Mouse (Mus musculus) testis, adult 2 months (tissue): ENCODE results near the gene Tubgcp3. TPM values are rescaled to one million over a fixed set of nuclear protein-coding genes. Genes with fewer than 3 reads are reported as not detected.

ENCODE experiments used
- H3K27ac ChIP-seq: fragments of 200-500 bp; 2 replicates; pipeline ENCODE4 v1.5.1; 2012; ENCODE audit warnings: low read depth, low read length; ENCODE audit not compliant: control insufficient read depth, insufficient read depth
- H3K27me3 ChIP-seq: fragments of 200-500 bp; 2 replicates; pipeline ENCODE4 v1.6.1; 2012; ENCODE audit warnings: mild to moderate bottlenecking, low read length, moderate library complexity; ENCODE audit not compliant: control insufficient read depth, insufficient read depth
- H3K36me3 ChIP-seq: fragments of 200-500 bp; 2 replicates; pipeline ENCODE4 v1.6.1; 2012; ENCODE audit warnings: mild to moderate bottlenecking, low read length; ENCODE audit not compliant: control insufficient read depth, insufficient read depth
- H3K4me1 ChIP-seq: fragments of 200-500 bp; 2 replicates; pipeline ENCODE4 v1.6.1; 2012; ENCODE audit warnings: low read length; ENCODE audit not compliant: control insufficient read depth, insufficient read depth
- H3K4me3 ChIP-seq: fragments of 200-500 bp; 2 replicates; pipeline ENCODE4 v1.5.1; 2012; ENCODE audit warnings: low read depth, mild to moderate bottlenecking, low read length, moderate library complexity, mixed read lengths; ENCODE audit not compliant: control insufficient read depth
- CTCF ChIP-seq: fragments of 200-500 bp; IDR thresholded peaks from 2 replicates; pipeline ENCODE4 v1.5.1; 2012; ENCODE audit warnings: low read depth, mild to moderate bottlenecking, inconsistent platforms, low read length, moderate library complexity; ENCODE audit not compliant: control insufficient read depth, insufficient read depth, insufficient replicate concordance
- POLR2A ChIP-seq: fragments of 200-500 bp; IDR thresholded peaks from 2 replicates; pipeline ENCODE4 v1.6.1; 2012; ENCODE audit warnings: low read depth, mild to moderate bottlenecking, inconsistent platforms, low read length, moderate library complexity; ENCODE audit not compliant: control insufficient read depth
- polyA plus RNA-seq: library from polyadenylated mRNA; depleted of rRNA; stranded (reverse); fragments of >200 nt; gene quantifications from 2 replicates; pipeline ENCODE4 v1.2.3, GENCODE M21; 2012; rRNA removed

Gene Tubgcp3
- polyA plus RNA-seq, result 14.2 and 16.8 TPM in 2 replicates

DNA sequence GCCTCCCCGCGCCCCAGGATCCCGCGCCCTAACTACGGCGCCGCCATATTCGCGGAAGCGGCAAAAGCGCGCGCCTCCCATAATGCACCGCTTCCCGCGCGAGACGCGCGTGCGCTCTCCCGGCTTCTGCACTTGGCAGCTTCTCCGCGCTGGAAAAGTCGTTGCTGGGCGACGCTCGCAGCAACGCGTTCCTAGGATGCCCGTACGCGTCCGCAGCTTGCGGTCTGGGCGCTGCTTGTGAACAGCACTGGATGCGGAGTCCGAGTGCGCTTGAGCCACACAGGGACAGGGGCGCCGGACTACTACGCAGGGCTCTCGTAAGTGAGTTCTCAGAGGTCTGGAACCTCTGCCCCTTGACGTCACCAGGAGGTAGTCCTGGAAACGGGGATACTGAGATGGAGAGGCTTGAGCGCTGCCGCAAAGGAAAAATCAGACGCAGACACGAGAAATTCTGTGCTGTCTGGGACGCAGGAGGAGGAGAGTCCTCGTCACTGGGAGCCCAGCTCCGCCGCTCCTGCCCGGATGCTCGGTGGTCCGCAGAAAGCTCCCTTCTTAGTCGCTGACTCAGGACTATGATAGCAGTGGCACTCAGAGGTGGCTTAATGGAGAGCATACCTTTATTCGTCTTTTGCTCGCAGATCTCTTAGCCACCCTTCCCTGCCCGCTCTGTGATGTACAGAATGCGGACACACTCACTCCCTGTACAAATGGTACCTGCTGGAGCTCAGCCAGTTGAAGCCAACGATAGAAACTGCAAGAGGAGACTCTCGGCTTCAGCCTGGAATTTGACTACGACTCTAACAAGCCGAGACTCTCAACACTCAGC is at the start of gene Tubgcp3:
Tubgcp3 (minus strand) TSS at position 193 of the 826 bp plus-strand sequence.
- H3K4me3 ChIP-seq, result peak within 1 kb of the TSS; percentile 97
- TF ChIP-seq CTCF, result no peak
- TF ChIP-seq POLR2A, result peak; percentile 82
- peaks cover 4% of the 10 kb centered on the region; the same call in 1 of the 2 replicates for H3K4me1 ChIP-seq
- no peaks in the 10 kb centered on the region for H3K27me3 ChIP-seq
- peak within 1 kb of the TSS; percentile 88 for H3K27ac ChIP-seq
- 0 out of 2 replicates have a peak, but pooled peaks cover 2% of the 10 kb centered on the region for H3K36me3 ChIP-seq

DNA sequence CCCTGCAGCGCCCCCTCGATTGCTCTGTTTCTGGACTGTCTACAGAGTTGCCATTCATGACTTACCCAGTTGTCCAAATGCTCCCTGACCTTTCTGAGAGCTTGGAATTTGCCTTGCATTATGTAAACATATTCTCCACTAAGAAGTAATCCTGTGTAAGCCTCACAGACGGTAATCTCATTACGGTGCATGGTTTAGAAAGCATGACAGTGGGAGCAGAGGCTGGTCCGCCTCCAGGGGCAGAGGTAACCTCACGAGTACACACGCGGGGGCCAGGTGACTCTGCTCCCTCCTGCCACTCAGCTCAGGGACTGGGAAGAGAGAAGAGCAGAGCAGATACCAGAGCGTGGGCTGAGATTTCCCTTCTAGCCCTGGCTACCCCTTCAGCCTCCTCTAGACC is 47.0 kb upstream of the Tubgcp3 start:
- TF ChIP-seq CTCF (no peak), POLR2A (no peak)
- H3K4me1 ChIP-seq, result no peaks in the 10 kb centered on the region
- H3K27ac ChIP-seq, result no peak overlapping the region
- no peaks in the 10 kb centered on the region for H3K27me3 ChIP-seq
- no peak overlapping the region for H3K4me3 ChIP-seq
- H3K36me3 ChIP-seq, result no peaks in the 10 kb centered on the region

DNA sequence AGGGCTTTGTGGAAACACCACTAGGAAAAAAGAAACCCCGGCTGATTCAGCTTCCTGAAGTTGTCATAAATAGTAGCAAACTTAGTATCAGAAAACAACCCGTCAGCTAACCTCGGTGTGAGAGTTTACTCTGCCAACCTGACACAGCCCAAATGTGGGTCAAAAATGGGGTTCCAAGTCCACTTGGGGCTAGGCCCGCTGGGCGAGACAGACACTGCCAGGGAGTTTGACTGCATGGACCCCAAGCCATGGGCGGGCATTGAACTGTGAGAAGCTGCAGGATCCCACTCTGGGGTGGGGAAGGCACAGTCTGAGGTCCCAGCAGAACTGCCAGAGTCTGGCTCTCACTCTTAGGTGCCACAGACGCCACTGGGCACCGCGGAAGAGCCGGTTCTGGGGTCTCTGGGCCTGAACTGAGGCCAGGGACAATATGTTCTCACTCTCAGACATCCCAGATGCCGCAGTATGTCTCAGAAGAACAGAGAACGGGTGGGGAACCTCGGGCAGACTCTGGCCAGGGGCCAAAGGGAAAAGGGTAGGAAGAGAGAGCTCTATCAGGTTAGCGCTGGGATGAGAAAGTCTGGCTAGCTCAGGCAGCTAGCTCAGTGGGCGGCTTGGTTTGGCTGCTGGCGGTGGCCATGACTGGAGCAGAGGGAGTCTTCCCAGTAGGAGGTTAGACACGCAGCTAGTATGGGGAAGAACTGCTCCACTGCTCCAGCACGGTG is 44.0 kb upstream of the Tubgcp3 start:
- Histone ChIP-seq H3K27me3 (no peaks in the 10 kb centered on the region), H3K36me3 (no peaks in the 10 kb centered on the region), H3K4me1 (no peaks in the 10 kb centered on the region), H3K4me3 (no peak overlapping the region), H3K27ac (no peak overlapping the region)
- TF ChIP-seq CTCF, result no peak
- no peak for TF ChIP-seq POLR2A

DNA sequence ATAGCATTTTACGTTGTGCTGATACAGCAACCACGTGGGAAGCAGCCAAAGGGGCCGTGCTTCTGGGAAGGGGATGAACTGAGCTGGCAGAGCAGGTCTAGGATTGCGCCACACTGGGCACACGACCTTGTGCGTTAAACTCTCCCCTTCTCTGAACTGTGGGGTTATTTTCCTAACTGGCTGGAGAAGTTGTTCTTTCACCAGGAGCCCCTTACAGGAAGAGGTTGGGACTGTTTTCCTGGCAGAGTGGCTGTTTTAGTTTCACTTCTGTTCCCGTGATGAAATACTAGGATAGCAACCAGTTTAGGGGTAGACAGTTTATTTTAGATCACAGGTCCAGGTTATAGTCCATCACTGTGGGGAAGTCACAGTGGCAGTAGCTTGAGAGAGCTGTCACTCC is 39.6 kb upstream of the Tubgcp3 start:
- Histone ChIP-seq H3K4me3 (no peak overlapping the region), H3K4me1 (no peaks in the 10 kb centered on the region), H3K27me3 (no peaks in the 10 kb centered on the region), H3K27ac (no peak overlapping the region), H3K36me3 (no peaks in the 10 kb centered on the region)
- TF ChIP-seq POLR2A, result no peak
- no peak for TF ChIP-seq CTCF

DNA sequence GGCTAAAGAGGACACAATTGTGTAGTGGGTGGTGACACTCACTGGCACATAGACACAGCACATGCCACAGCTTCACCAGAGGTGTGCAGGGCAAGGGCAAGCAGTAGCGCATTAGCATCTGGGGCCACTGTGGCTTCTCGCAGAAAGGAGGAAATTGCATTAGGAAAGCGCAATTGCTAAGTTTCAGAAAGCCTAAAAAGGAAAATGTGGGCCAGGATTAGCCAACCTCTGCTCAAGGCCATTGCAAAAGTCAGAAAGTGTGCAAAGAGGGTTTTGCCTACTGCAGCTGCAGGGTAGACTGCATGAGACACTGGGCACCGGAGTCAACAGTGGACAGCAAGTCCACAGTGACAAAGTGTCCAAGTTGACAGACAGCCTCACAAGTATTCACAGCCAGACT is 31.5 kb upstream of the Tubgcp3 start:
- H3K36me3 ChIP-seq, result no peaks in the 10 kb centered on the region

DNA sequence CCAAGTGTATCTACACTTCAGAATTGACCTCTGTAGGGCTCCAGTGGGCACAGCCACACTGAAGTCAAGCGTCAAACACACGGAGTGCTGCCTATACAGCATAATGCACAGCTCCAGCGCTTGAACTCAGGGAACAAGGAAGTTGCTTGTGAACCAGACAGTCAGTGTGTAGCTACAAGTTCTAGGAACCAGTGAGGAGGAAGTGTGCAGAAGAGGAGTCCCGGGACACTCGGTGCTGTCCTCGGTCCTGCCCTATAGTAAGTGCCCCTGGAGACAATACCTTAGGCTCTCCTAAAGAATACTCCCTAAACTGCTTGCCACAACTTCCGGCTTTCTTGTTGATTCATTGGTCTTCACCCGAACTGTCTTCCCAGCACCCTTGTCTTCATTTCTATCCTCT is 30.2 kb upstream of the Tubgcp3 start:
- H3K4me3 ChIP-seq, result no peak overlapping the region
- H3K27ac ChIP-seq, result no peak overlapping the region
- H3K27me3 ChIP-seq, result no peaks in the 10 kb centered on the region
- no peaks in the 10 kb centered on the region for H3K4me1 ChIP-seq
- TF ChIP-seq POLR2A (no peak), CTCF (no peak)
- no peaks in the 10 kb centered on the region for H3K36me3 ChIP-seq

More for the DNA sequence above, 31.5 kb upstream of the Tubgcp3 start:
- Histone ChIP-seq H3K4me3 (no peak overlapping the region), H3K27ac (no peak overlapping the region), H3K27me3 (no peaks in the 10 kb centered on the region), H3K4me1 (no peaks in the 10 kb centered on the region)
- TF ChIP-seq POLR2A, result no peak

DNA sequence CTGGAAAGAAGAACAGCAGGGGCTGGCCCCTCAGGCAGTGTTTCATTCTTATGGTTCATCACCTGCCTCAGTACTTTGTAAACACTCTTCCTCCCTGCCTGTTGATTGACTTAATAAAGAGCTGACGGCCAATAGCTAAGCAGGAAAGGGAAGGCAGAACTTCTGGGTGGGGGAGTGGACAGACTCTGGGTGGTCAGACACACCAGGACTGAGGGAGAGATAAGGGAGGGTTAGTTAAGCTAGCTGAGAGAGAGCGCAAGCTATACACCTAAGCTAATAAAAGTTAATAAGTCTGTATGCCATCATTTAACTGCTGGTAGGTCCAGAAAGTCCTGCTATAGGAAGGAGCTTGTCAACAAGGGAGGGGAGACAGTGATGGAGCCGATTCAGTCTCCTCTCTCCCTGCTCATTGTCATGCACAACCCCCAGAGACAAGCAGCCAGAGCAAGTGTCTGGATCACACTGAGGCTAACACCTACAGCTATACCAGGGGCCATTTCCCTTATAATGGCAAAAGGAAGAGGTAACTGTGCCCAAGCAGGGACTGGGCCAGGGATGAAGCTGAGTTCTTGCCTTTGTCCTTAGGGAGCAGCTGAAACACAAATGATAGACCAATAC is 26.7 kb upstream of the Tubgcp3 start:
- Histone ChIP-seq H3K36me3 (no peaks in the 10 kb centered on the region), H3K27ac (no peak overlapping the region), H3K4me1 (no peaks in the 10 kb centered on the region), H3K4me3 (no peak overlapping the region), H3K27me3 (no peaks in the 10 kb centered on the region)
- TF ChIP-seq POLR2A, result no peak
- TF ChIP-seq CTCF, result no peak
